Mouse (Mus musculus): Measurements from ENCODE around the gene Gm11627. TPM values are rescaled to one million over a fixed set of nuclear protein-coding genes. Genes with fewer than 3 reads are reported as not detected.
"Not testable (repeated sequence)": the region's sequence is repeated elsewhere in the genome, so short reads cannot be mapped to it uniquely, and the experiment has no call there.

Gm11627 gene
- total RNA-seq, 2 experiments from 2014 or later, result 4.8 to 5.0 TPM

- intact Hi-C loops (cut with DNase I), result loop anchor here (1.0 kb wide), 2 partner anchors 78 to 83 kb away; no protein-coding TSS in a partner anchor
- peak; percentile 79 to 85 for DNase-seq (ENCODE audit: extremely low spot score in 1 of 2, low spot score in 2 of 2)
- no peak overlapping the region for H3K27ac ChIP-seq
- TF ChIP-seq CTCF (IDR thresholded peaks at IDR 0.05), result peak; percentile 74
- peak overlapping the region; percentile 46 for H3K4me3 ChIP-seq
These were observed 6.2 kb downstream of the Gm11627 start for GRCm38 (mm10) chr11:102572866-102573663.

DNA sequence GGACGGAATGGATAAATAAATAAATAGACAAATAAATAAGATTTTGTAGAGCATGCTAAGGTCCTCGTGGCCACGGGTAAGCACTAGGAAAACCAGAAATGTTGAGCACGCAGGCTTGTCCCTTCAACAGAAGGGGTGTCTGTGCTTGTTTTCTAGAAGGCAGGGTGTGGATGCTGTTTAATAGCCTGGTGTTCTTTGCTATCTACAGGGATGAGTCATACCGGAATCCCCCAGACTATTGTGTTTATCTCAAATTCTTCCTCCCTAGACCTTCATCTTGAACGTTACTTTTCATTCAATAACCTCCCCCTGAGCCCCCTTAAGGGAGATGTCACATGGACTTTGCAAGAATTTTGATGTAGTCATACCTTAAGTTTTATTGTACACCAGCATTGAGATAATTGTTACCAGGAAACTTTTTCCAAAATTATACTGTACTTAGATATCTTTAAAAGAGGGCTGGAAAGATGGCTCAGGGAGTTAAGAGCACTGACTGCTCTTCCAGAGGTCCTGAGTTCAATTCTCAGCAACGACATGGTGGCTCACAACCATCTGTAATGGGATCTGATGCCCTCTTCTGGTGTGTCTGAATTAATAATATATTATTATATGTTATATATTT is 10.4 kb downstream of the Gm11627 start:
- H3K4me3 ChIP-seq, result no peak overlapping the region
- intact Hi-C loops (cut with DNase I), result no loop called here
- TF ChIP-seq CTCF (IDR thresholded peaks at IDR 0.05), result no peak
- no peak overlapping the region for H3K27ac ChIP-seq
- no peak for DNase-seq (ENCODE audit: extremely low spot score in 1 of 2, low spot score in 2 of 2)

DNA sequence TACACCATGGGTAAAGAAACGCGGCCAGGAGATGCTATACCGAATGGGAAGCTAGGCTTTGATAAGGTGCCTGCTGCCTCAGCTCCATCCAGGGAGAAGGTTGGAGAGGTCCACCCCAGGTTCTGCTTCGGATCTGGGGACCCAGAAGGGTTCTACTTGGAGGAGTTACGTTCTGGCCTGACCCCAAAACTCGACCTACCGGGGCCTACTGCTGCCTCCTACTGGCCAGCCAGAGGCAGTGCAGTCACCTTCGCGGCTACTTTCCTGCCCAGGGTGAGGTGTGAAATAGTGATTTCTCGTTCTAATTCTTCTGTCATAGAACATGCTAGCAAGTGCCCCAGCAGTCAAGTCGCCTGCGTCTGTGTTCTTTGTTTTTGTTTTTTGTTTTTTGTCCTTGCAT is 11.1 kb downstream of the Gm11627 start:
- intact Hi-C loops (cut with DNase I), result no loop called here
- TF ChIP-seq CTCF (IDR thresholded peaks at IDR 0.05), result peak; percentile 39

DNA sequence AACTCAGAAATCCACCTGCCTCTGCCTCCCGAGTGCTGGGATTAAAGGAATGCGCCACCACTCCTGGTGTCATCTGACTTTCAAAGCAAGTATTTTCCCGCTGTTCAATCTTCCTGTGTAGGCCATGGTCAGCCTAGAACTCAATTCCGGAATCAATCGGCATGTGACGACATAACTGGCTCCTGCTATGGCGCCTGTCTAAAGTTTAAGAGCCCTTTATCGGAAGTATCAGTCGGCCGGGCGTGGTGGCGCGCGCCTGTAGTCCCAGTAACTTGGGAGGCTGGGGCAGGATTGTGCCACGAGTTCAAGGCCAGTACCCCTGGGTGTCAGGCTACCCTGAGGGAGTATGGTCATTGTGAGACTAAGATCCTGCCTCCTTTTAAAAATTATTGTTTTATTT is 11.5 kb downstream of the Gm11627 start:
- Histone ChIP-seq H3K4me3 (no peak overlapping the region), H3K27ac (no peak overlapping the region)
- no peak for DNase-seq (ENCODE audit: extremely low spot score in 1 of 2, low spot score in 2 of 2)
- intact Hi-C loops (cut with DNase I), result no loop called here
- TF ChIP-seq CTCF (IDR thresholded peaks at IDR 0.05), result no peak

More for the DNA sequence above, 11.1 kb downstream of the Gm11627 start:
- Histone ChIP-seq H3K4me3 (no peak overlapping the region), H3K27ac (no peak overlapping the region)
- no peak for DNase-seq (ENCODE audit: extremely low spot score in 1 of 2, low spot score in 2 of 2)

- no peak overlapping the region for H3K4me3 ChIP-seq
- no peak for DNase-seq (ENCODE audit: extremely low spot score in 1 of 2, low spot score in 2 of 2)
- intact Hi-C loops (cut with DNase I), result no loop called here
- peak; percentile 34 for TF ChIP-seq CTCF (IDR thresholded peaks at IDR 0.05)
- H3K27ac ChIP-seq, result no peak overlapping the region
These were observed 12.1 kb downstream of the Gm11627 start for GRCm38 (mm10) chr11:102567157-102567556.

DNA sequence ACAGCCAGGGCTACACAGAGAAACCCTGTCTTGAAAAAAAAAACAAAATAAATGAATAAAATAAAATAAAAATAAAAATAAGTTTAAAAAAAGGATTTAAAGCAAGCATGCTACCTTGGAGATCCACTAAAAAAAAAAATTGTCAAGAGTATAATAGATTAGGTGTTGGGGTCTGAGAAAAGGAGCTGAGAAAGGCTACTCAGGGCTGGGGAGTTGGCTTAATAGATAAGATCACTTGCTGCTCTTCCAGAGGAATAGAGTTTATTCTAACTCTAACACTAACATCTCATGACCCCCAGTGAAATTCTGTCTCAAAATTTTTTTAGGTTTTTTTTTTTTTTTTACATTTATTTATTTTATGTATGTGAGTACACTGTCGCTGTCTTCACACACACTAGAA is 13.0 kb downstream of the Gm11627 start:
- no peak overlapping the region for H3K4me3 ChIP-seq
- no peak for TF ChIP-seq CTCF (IDR thresholded peaks at IDR 0.05)
- DNase-seq (ENCODE audit: extremely low spot score in 1 of 2, low spot score in 2 of 2), result no peak
- H3K27ac ChIP-seq, result no peak overlapping the region
- intact Hi-C loops (cut with DNase I), result no loop called here

DNA sequence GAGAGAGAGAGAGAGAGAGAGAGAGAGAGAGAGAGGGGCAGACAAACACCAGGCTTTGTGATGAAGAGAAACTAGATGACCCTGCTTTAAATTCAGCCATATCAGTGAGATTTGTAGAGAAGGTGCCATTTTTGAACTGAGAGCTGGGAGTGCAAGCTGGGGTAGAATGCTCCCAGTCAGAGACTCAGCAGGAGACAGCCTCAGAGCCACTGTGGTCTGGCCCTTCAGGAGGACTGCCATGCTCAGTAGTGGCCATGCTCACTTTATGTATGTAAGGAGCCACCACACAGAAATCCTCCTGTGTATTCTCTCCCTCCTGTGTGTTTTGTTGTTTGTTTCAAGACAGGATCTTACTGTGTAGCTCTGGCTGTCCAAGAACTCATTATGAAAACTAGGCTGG is 13.5 kb downstream of the Gm11627 start:
- intact Hi-C loops (cut with DNase I), result no loop called here
- no peak overlapping the region for H3K4me3 ChIP-seq
- TF ChIP-seq CTCF (IDR thresholded peaks at IDR 0.05), result no peak
- no peak for DNase-seq (ENCODE audit: extremely low spot score in 1 of 2, low spot score in 2 of 2)
- no peak overlapping the region for H3K27ac ChIP-seq

- DNase-seq (ENCODE audit: extremely low spot score in 1 of 2, low spot score in 2 of 2); H3K4me3 ChIP-seq; intact Hi-C loops (cut with DNase I); H3K27ac ChIP-seq: not testable (repeated sequence)
These were observed 14.1 kb downstream of the Gm11627 start for GRCm38 (mm10) chr11:102564952-102565671.

GRCm38 (mm10) chr11:102558704-102559103 is 20.6 kb downstream of the Gm11627 start:
- intact Hi-C loops (cut with DNase I), result loop anchor here (5.0 to 10.0 kb wide), 2 partner anchors 71 to 244 kb away; partner anchors contain the start of gene Ubtf
- Histone ChIP-seq H3K4me3 (no peak overlapping the region), H3K27ac (no peak overlapping the region)
- TF ChIP-seq CTCF (IDR thresholded peaks at IDR 0.05), result no peak
- no peak for DNase-seq (ENCODE audit: extremely low spot score in 1 of 2, low spot score in 2 of 2)

GRCm38 (mm10) chr11:102557386-102557785 is 21.9 kb downstream of the Gm11627 start:
- Histone ChIP-seq H3K27ac (no peak overlapping the region), H3K4me3 (no peak overlapping the region)
- intact Hi-C loops (cut with DNase I), result loop anchor here (5.0 to 10.0 kb wide), 2 partner anchors 70 to 243 kb away; partner anchors contain the start of gene Ubtf
- TF ChIP-seq CTCF (IDR thresholded peaks at IDR 0.05), result no peak
- no peak for DNase-seq (ENCODE audit: extremely low spot score in 1 of 2, low spot score in 2 of 2)

GRCm38 (mm10) chr11:102556716-102557074 is 22.6 kb downstream of the Gm11627 start:
- intact Hi-C loops (cut with DNase I), result loop anchor here (5.0 to 10.0 kb wide), 2 partner anchors 69 to 242 kb away; partner anchors contain the start of gene Ubtf
- peak overlapping the region; percentile 92 for H3K4me3 ChIP-seq

More at GRCm38 (mm10) chr11:102556716-102557074, 22.6 kb downstream of the Gm11627 start:
- no peak for DNase-seq (ENCODE audit: extremely low spot score in 1 of 2, low spot score in 2 of 2)
- TF ChIP-seq CTCF (IDR thresholded peaks at IDR 0.05), result no peak
- H3K27ac ChIP-seq, result peak overlapping the region; percentile 98
